In the genomic region with DNA sequence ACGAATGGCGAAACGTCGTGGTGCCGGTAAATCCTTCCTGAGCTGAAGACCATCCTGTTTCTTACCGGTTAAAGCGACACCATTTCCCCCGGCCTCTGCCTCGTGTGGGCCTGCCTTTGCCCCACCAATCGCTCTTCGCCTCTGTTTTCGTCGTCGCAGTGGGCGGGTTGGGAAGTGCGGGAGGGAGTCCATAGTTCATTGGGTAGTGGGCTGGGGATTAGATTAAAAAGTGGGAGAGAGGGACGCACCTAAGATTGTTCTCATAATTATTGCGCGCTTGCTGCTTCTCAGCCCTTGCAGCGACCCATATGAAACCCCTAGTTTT, we compare ENCODE assay signal across 8 mouse cellular contexts. TPM values are rescaled to one million over a fixed set of nuclear protein-coding genes. Genes with fewer than 3 reads are reported as not detected.
DNase-seq lines count a peak whose midpoint lies in the region; ATAC-seq and TF ChIP-seq lines count a peak whose summit lies in the region.

No protein-coding gene starts in this region.

- peaks cover 3% of the 10 kb centered on the region; the same call in 1 of the 2 replicates for H3K4me1 ChIP-seq in hindbrain, embryonic 13.5 days (replicated peaks)
- no peaks in the 10 kb centered on the region for H3K4me1 ChIP-seq in limb, embryonic 10.5 days
- H3K4me1 ChIP-seq in spleen, adult 2 months (ENCODE audit: control insufficient read depth, insufficient read depth, insufficient read length) = peaks cover 2% of the 10 kb centered on the region; the same call in 1 of the 2 replicates

- WGBS in hindbrain, embryonic 13.5 days = 15% methylated on average over 20 of the region's 20 CpGs
- WGBS in limb, embryonic 10.5 days = 11% methylated on average over 20 of the region's 20 CpGs
- 18% methylated on average over 20 of the region's 20 CpGs for WGBS in spleen, adult 2 months

- no peak for TF ChIP-seq POLR2A in brain, embryonic 14.5 days (IDR thresholded peaks at IDR 0.05; ENCODE audit: borderline replicate concordance, extremely low read depth, insufficient read depth, insufficient read length, poor library complexity, severe bottlenecking)
- no peak for TF ChIP-seq POLR2A in spleen, adult 2 months (IDR thresholded peaks at IDR 0.05; ENCODE audit: low read depth, low read length)

- peak overlapping the region; percentile 97 for H3K27ac ChIP-seq in layer of hippocampus, adult 2 months
- peak overlapping the region; percentile 92 for H3K27ac ChIP-seq in hindbrain, embryonic 13.5 days
- H3K27ac ChIP-seq in limb, embryonic 10.5 days = peak overlapping the region; percentile 91
- peak overlapping the region; percentile 98 for H3K27ac ChIP-seq in spleen, adult 2 months (ENCODE audit: insufficient read depth, low read length)

- ATAC-seq in hindbrain, embryonic 13.5 days (ENCODE audit: low FRiP score) = peak; percentile 36
- ATAC-seq in megakaryocyte progenitor cell, adult 5-6 weeks (replicated peaks; ENCODE audit: poor library complexity) = peak; percentile 22

- H3K27me3 ChIP-seq in hindbrain, embryonic 13.5 days = peaks cover 7% of the 10 kb centered on the region; the same call in 1 of the 2 replicates
- H3K27me3 ChIP-seq in limb, embryonic 10.5 days (ENCODE audit: low read depth, poor library complexity, severe bottlenecking) = peaks cover 53% of the 10 kb centered on the region
- H3K27me3 ChIP-seq in spleen, adult 2 months (ENCODE audit: control insufficient read depth, insufficient read depth, low read length) = no peaks in the 10 kb centered on the region

- H3K4me3 ChIP-seq in layer of hippocampus, adult 2 months = peak overlapping the region; percentile 72
- H3K4me3 ChIP-seq in hindbrain, embryonic 13.5 days = peak overlapping the region; percentile 51
- H3K4me3 ChIP-seq in limb, embryonic 10.5 days = peak overlapping the region; percentile 66
- H3K4me3 ChIP-seq in spleen, adult 2 months (ENCODE audit: extremely low read depth, insufficient read depth, insufficient read length) = peak overlapping the region; percentile 84

- peak overlapping the region; percentile 74 for H3K9ac ChIP-seq in hindbrain, embryonic 13.5 days

- 0 out of 2 replicates have a peak, but pooled peaks have one; percentile 11 for TF ChIP-seq CTCF in layer of hippocampus, adult 2 months (conservative IDR thresholded peaks at IDR 0.05)
- no peak for TF ChIP-seq CTCF in brain, embryonic 14.5 days (IDR thresholded peaks at IDR 0.05; ENCODE audit: borderline replicate concordance, extremely low read depth, insufficient read depth, insufficient read length)
- no peak for TF ChIP-seq CTCF in spleen, adult 2 months (IDR thresholded peaks at IDR 0.05; ENCODE audit: extremely low read depth, insufficient read depth, insufficient read length, insufficient replicate concordance)

- no peaks in the 10 kb centered on the region for H3K9me3 ChIP-seq in hindbrain, embryonic 13.5 days
- H3K9me3 ChIP-seq in limb, embryonic 10.5 days (replicated peaks) = no peaks in the 10 kb centered on the region

- DNase-seq in layer of hippocampus, adult 2 months (ENCODE audit: low spot score in 2 of 2) = peak; percentile 22 to 40
- no peak for DNase-seq in layer of hippocampus, adult 9-11 months
- DNase-seq in brain, embryonic 14.5 days (ENCODE audit: low read depth) = peak; percentile 73
- peak; percentile 33 to 43 for DNase-seq in frontal cortex, postnatal 36 days (ENCODE audit: low spot score in 2 of 2)
- no peak for DNase-seq in limb, embryonic 10.5 days (ENCODE audit: low spot score)
- peak in 1 of 2 experiments; percentile 34 for DNase-seq in spleen, adult 2 months (ENCODE audit: low read depth in 1 of 2, low spot score in 2 of 2)

- peak overlapping the region; percentile 72 for H3K4me2 ChIP-seq in hindbrain, embryonic 13.5 days

- H3K36me3 ChIP-seq in hindbrain, embryonic 13.5 days = no peaks in the 10 kb centered on the region
- H3K36me3 ChIP-seq in limb, embryonic 10.5 days = peaks cover 29% of the 10 kb centered on the region
- H3K36me3 ChIP-seq in spleen, adult 2 months (ENCODE audit: control insufficient read depth, insufficient read depth, low read length) = no peaks in the 10 kb centered on the region

RNA-seq across cellular contexts. Expression of a gene that starts 3.1 kb away (rescaled TPM):
- total RNA-seq in layer of hippocampus, adult 2 months (2021) = 100 to 1,000 TPM; 285 to 289 TPM
- polyA plus RNA-seq in brain, embryonic 14.5 days (2012; rRNA removed) = 106 and 140 TPM in 2 replicates
- polyA plus RNA-seq in hindbrain, embryonic 13.5 days (2015; fragmentation: Nextera tagmentation; extraction: Ambion mirVana) = 53.0 and 56.5 TPM in 2 replicates
- 61.9 and 62.4 TPM in 2 replicates for polyA plus RNA-seq in limb, embryonic 10.5 days (2016; fragmentation: Nextera tagmentation; extraction: Ambion mirVana)
- total RNA-seq in megakaryocyte progenitor cell, adult 5-6 weeks (2015) = 158 and 213 TPM in 2 replicates
- 89.5 and 118 TPM in 2 replicates for total RNA-seq in megakaryocyte progenitor cell, adult 5-6 weeks (2017)
- 48.9 and 54.3 TPM in 2 replicates for polyA plus RNA-seq in spleen, adult 2 months (2012; rRNA removed)

Comparison
In these comparisons a context has a peak if more than half of its experiments do, and no peak if none do; other contexts are left out.
1. DNase-seq: peak in layer of hippocampus, adult 2 months (2 of 2), brain, embryonic 14.5 days (single experiment) and frontal cortex, postnatal 36 days (2 of 2); none in layer of hippocampus, adult 9-11 months (single experiment) and limb, embryonic 10.5 days (single experiment).
2. Peak in every context shown above with its lines, with median percentiles within 50 percentile points of each other: H3K27ac ChIP-seq and H3K4me3 ChIP-seq.